Mouse (Mus musculus) ovary, postnatal 14 days (tissue): ENCODE results near the gene Sel1l3.

Experiments
- DNase-seq: peaks from one replicate; pipeline ENCODE4 v3.0.0; 2022; ENCODE audit warnings: low spot score

The Sel1l3 gene

GRCm38 (mm10) chr5:53140158-53140927 is 73.4 kb downstream of the Sel1l3 start:
- DNase-seq = no peak

- no peak for DNase-seq
Observed at GRCm38 (mm10) chr5:53139566-53139965, 74.2 kb downstream of the Sel1l3 start.

- DNase-seq = no peak
Observed at GRCm38 (mm10) chr5:53139140-53139539, 74.6 kb downstream of the Sel1l3 start.

GRCm38 (mm10) chr5:53138025-53138424 is 75.7 kb downstream of the Sel1l3 start:
- DNase-seq = no peak

GRCm38 (mm10) chr5:53135984-53136383 is 77.7 kb downstream of the Sel1l3 start:
- no peak for DNase-seq

- no peak for DNase-seq
Observed at GRCm38 (mm10) chr5:53134003-53134402, 79.7 kb downstream of the Sel1l3 start.

GRCm38 (mm10) chr5:53124701-53125100 is 89.0 kb downstream of the Sel1l3 start:
- DNase-seq = no peak

GRCm38 (mm10) chr5:53123525-53124286 is 90.0 kb downstream of the Sel1l3 start:
- peak; percentile 39 for DNase-seq

GRCm38 (mm10) chr5:53119689-53120088 is 94.0 kb downstream of the Sel1l3 start:
- DNase-seq = no peak

- DNase-seq = no peak
Observed at GRCm38 (mm10) chr5:53118212-53118611, 95.5 kb downstream of the Sel1l3 start.

- no peak for DNase-seq
Observed at GRCm38 (mm10) chr5:53114616-53115267, 99.0 kb downstream of the Sel1l3 start.

- DNase-seq = no peak
Observed at GRCm38 (mm10) chr5:53112942-53113341, 100.8 kb downstream of the Sel1l3 start.

GRCm38 (mm10) chr5:53111036-53111435 is 102.7 kb downstream of the Sel1l3 start:
- DNase-seq = no peak

- DNase-seq = no peak
Observed at GRCm38 (mm10) chr5:53110225-53110624, 103.5 kb downstream of the Sel1l3 start.

- DNase-seq = no peak
Observed at GRCm38 (mm10) chr5:53108668-53109067, 105.1 kb downstream of the Sel1l3 start.

- DNase-seq = no peak
Observed at GRCm38 (mm10) chr5:53108026-53108425, 105.7 kb downstream of the Sel1l3 start.

GRCm38 (mm10) chr5:53106731-53107130 is 107.0 kb downstream of the Sel1l3 start:
- DNase-seq = no peak

- no peak for DNase-seq
Observed at GRCm38 (mm10) chr5:53106125-53106524, 107.6 kb downstream of the Sel1l3 start.

- peak; percentile 36 for DNase-seq
Observed at GRCm38 (mm10) chr5:53105716-53106115, 108.0 kb downstream of the Sel1l3 start.

- no peak for DNase-seq
Observed at GRCm38 (mm10) chr5:53104177-53104855, 109.4 kb downstream of the Sel1l3 start.

- no peak for DNase-seq
Observed at GRCm38 (mm10) chr5:53101848-53102473, 111.8 kb downstream of the Sel1l3 start.

- no peak for DNase-seq
Observed at GRCm38 (mm10) chr5:53091331-53091730, 122.4 kb downstream of the Sel1l3 start.
